Mouse (Mus musculus) left cerebral cortex, postnatal 14 days (tissue): ENCODE measurements around the gene Nhp2. TPM values are rescaled to one million over a fixed set of nuclear protein-coding genes. Genes with fewer than 3 reads are reported as not detected.
"Not testable (repeated sequence)": the region's sequence is repeated elsewhere in the genome, so short reads cannot be mapped to it uniquely, and the experiment has no call there.

Experiments
- DNase-seq, 2 experiments: peaks; one replicate each; pipeline ENCODE4 v3.0.0; 2021 to 2022; ENCODE audit warnings: low spot score in 2 of 2, mixed read lengths in 1 of 2
- intact Hi-C: fragments of 180-260 bp; cut with DNase I; formaldehyde crosslinking; loops from one replicate; pipeline ENCODE4 v1.15.1; 2025
- total RNA-seq, 2 experiments: library from RNA; stranded (reverse); gene quantifications; 2 replicates each; pipeline ENCODE4 v1.2.3; 2021

The Nhp2 gene
- total RNA-seq, 2 experiments from 2014 or later: 46.5 to 49.4 TPM

- intact Hi-C loops: no loop called here
- DNase-seq: peak; percentile 53 to 78
Observed at GRCm38 (mm10) chr11:51629651-51630314, 10.2 kb downstream of the Nhp2 start.

GRCm38 (mm10) chr11:51632130-51632753 is 12.7 kb downstream of the Nhp2 start:
- no peak for DNase-seq
- intact Hi-C loops: no loop called here

GRCm38 (mm10) chr11:51633200-51633599 is 13.7 kb downstream of the Nhp2 start:
- DNase-seq, intact Hi-C loops: not testable (repeated sequence)

DNA sequence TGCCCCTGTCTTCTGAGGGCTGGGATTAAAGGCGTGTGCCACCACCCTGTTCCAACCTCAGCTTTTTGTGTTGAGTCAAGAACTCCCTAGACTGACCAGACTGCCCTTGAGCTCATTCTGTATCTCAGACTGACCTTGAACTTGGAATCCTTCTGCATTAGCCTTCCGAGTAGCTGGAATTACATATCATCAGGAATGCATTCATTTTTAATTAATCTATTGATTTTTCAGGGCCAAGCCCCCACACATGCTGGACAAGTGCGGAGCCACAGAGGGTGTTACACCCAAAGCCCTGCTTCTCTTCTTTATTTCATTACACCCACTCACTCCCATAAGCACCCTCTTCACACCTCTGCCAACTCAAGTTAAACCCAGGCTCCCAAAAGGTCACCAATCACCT is 14.2 kb downstream of the Nhp2 start:
- no peak for DNase-seq
- intact Hi-C loops: no loop called here

DNA sequence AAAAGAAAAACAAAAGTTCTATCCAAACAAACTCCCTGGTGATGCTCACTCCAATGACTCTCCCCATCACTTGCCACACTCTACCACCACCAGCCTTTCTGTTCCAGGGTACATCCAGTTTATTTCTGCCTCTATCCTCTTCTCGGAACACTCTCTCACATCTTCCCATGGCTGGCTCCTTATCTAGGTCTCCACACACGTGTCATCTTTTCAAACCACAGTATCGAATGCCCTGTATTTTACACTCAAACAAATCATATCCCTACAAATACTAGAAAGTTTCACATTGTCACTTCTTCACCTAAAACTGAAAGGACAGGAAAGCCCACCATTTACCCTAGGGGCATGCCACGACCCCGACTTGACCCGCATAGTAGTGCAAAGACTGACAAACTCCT is 15.6 kb downstream of the Nhp2 start:
- intact Hi-C loops: no loop called here
- DNase-seq: no peak

DNA sequence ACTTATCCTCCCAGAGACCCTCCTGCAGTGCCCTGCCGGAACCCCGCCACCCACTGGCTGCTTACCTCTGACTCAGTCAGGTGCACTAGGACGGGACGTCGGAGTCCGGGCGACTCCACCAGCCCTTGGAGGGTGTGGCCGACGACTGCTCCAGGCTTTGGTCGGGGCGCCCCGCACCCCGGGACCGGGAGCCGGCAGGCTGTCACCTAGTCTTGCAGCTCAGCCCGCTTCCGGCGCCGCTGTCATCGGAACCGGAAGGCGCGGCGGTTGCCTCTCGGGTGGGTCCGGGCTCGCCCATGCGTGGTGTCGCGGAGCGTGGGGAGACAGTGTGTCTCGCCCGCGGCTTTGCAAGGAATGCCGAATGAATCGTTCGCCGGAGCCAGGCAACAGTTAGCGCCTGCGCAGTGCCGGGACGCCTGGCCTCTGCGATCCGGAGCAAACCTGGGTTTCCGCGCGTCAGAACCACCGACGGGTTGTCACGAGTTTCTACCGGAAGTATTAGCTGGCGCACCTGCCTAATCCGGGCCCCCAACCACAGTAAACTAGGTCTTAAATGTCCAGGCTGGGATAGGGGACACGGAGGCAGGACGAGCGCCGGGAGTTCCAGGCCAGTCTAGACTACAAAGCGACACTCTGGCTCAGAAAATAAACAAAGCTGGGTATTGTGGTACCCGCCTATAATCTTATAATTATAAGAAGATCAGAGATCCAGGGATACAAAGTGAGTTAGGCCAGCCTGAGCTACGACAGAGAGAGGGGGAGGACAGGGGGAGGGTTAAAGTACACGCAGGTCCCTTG is 16.2 kb downstream of the Nhp2 start, which contains the start of gene Rmnd5b:
TSS of gene Rmnd5b (minus strand) at position 372 of the 798 bp plus-strand sequence.
- intact Hi-C loops: no loop called here
- DNase-seq: peak; percentile 95 to 97

DNA sequence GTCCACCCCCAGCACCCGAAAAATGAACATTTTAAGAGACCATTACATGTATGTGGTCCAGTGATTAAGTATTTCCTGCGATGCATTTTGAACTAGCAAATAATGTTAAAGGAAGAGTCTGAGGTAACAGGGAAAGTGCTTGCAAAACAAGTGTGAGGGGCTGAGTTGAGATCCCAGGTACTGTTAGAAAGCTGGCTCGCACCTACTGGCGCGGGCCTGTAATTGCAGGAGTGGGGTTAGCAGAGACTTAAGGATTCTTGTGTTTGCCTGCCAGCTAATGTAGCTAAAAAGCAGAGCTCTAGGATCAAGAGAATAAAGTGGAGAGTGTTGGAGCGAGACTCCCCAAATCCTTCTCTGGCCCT is 16.8 kb downstream of the Nhp2 start:
- intact Hi-C loops: no loop called here
- peak; percentile 63 to 72 for DNase-seq

- DNase-seq: peak in 1 of 2 experiments; percentile 55
Observed at GRCm38 (mm10) chr11:51637971-51638414, 18.5 kb downstream of the Nhp2 start.

GRCm38 (mm10) chr11:51638497-51638896 is 19.0 kb downstream of the Nhp2 start:
- intact Hi-C loops: no loop called here

More at GRCm38 (mm10) chr11:51637971-51638414, 18.5 kb downstream of the Nhp2 start:
- intact Hi-C loops: no loop called here

DNA sequence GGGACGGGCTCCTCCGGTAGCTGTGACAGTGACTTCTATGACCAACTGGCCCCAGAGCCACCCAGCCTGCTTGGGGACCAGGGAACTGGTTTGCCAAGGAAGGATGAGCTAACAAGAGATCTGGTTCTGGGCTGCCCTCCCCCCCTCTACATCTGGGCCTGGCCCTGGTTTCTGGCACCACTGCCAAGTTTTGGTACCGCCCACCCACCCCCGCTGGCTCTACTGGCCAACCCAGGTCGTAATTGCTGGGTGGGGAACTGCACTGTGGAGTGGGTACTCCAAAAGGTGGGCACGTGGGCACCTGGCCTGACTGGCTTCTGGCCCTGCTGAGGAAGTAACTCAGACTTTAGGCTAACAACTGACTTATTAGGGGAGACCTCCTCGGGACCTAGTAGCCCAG is 21.2 kb downstream of the Nhp2 start:
- intact Hi-C loops: no loop called here

More at GRCm38 (mm10) chr11:51638497-51638896, 19.0 kb downstream of the Nhp2 start:
- no peak for DNase-seq

DNA sequence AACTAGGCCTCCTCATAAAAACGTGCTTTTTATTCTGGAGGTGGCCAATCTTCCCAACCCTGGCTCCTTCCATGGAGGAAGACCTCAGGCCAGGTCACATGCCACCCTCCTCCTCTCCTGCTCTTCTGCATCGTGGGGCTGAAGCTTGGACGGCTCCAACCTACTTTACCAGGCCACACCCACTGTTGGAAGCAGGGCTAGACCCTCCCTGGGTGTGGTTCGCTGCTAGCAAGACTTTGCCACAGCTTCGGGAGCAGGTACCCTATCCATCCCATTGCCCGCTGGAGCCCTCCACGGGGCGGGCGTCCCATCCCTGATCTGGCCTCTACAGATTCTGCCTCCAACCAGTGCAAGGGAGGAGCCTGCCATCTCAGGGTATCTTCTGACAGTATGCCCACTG is 23.7 kb downstream of the Nhp2 start:
- no peak for DNase-seq
- intact Hi-C loops: no loop called here

More for the DNA sequence above, 21.2 kb downstream of the Nhp2 start:
- DNase-seq: no peak

DNA sequence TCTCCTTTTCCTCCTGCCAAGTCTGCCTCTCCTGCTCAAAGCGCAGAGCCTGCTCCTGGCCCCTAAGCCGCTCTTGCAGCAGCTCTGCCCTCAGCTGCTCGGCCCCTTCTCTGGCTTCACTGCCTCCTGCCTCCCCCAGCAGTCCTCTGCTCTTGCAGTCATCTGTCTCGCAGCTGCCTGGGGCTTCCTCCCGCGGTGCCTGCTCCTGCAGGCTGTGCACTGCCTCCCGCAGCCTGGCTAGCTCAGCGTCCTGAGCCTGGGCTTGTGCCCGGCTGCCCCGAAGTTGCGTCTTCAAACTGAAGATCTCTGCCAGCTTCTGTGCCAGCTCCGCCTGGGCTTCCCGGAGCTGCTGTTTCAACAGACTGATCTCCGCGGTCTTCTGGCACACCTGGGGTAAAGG is 24.2 kb downstream of the Nhp2 start:
- intact Hi-C loops: no loop called here
- DNase-seq: no peak

DNA sequence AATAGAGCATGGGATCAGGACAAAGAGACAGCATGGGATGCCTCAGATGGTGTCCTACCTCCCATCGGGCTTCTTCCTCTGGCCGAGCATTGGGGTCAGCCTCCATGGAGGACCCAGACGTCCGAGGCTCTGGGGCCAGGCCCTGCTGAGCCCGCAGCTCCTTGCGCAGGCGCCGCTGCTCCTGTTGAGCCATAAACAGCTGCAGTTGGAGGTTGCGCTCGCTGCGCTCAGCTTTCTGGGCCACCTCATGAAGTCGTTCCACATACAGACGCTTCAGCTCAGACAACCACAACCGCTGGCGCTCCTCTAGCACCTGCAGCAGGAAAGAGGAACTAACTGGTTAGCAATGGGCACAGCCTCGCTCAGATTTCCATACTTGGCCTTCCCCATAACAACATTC is 24.7 kb downstream of the Nhp2 start:
- intact Hi-C loops: no loop called here
- DNase-seq: no peak

- intact Hi-C loops: no loop called here
- no peak for DNase-seq
Observed at GRCm38 (mm10) chr11:51645293-51645692, 25.8 kb downstream of the Nhp2 start.

- intact Hi-C loops: no loop called here
- no peak for DNase-seq
Observed at GRCm38 (mm10) chr11:51646245-51646644, 26.7 kb downstream of the Nhp2 start.

DNA sequence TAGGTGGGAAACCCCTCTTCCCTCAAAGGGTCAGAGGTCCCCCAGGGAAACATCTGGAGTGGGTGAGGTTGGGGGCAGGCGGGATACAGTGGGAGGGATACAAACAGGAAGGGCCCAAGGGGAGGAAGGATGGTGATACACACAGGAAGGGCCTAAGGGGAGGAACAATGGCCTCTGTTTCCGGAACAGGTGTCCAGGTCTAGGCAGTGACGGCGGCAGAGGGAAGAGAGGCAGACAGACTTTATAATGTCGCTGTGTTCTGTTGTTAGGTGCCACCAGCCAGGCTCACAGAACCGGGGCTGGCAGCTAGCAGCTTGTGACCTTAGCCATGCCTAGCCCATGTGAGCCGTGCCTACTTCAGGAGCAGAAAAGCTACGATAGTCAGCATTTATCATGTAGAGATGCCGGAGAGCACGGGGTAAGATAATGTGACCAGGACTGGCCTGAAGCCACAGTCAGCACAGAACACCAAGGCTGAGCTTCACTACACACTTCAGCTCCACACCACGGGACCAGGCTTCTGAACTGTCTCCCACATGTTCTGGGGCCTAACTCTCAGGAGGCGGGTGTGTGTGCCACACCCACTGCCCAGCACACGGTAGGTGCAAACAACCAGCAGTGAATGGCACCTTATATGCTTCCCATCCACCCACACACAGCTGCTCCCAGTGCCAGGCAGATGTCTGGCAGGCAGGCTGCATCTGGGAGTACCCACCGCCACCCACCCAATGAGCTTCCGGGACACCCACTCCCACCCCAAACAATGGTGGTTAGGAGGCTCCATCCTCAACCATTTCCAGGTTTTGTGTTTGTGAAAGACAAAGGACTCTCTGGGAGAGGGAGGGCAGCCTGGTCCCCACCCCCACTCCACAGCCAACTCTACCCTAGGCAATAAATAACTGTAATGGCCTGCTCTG is 27.5 kb downstream of the Nhp2 start:
- DNase-seq: no peak
- intact Hi-C loops: no loop called here

DNA sequence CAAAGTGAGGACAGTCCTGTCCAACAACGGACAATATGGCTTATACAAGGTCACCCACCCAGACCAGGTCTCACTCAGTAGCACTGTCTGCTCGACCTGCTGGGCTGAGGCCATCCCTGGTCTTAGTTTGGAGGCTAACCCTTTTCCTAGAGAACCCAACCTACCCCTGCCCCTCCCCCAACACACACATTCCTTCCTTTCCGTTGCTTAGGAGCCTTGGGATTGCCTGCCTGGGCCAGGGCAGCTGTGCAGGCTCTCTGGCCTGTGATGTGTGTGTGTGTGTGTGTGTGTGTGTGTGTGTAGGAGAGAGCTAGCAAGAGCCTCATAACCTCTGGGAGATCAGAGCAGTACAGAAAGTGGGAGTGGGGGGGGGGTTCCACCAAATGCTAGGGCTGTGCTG is 29.0 kb downstream of the Nhp2 start:
- intact Hi-C loops: no loop called here
- DNase-seq: no peak

- intact Hi-C loops: no loop called here
- DNase-seq: no peak
Observed at GRCm38 (mm10) chr11:51649111-51649888, 29.8 kb downstream of the Nhp2 start.

- DNase-seq: no peak
- intact Hi-C loops: no loop called here
Observed at GRCm38 (mm10) chr11:51649889-51650199, 30.3 kb downstream of the Nhp2 start.
